Mouse (Mus musculus) limb, embryonic 11.5 days (tissue): ENCODE data around the gene Rbm26. TPM values are rescaled to one million over a fixed set of nuclear protein-coding genes. Genes with fewer than 3 reads are reported as not detected.

Source experiments
- ATAC-seq: fragments of 200-750 bp; cut with Nextera tagmentation; 2 replicates; pipeline ENCODE4 v1.8.0; 2017; ENCODE audit warnings: low read depth; ENCODE audit not compliant: insufficient number of reproducible peaks, low FRiP score, low TSS enrichment
- DNase-seq: peaks from one replicate; pipeline ENCODE4 v3.0.0-alpha.2; 2015; ENCODE audit warnings: low spot score
- H3K27ac ChIP-seq: fragments of 300-500 bp; sonication (generic); replicated peaks from 2 replicates; pipeline ENCODE4 v1.5.1; 2014; ENCODE audit warnings: low read depth, mild to moderate bottlenecking, low read length
- H3K27me3 ChIP-seq: fragments of 300-500 bp; sonication (generic); 2 replicates; pipeline ENCODE4 v1.6.1; 2014; ENCODE audit warnings: mild to moderate bottlenecking, low read length, mixed read lengths; ENCODE audit not compliant: control insufficient read depth, insufficient read depth
- H3K36me3 ChIP-seq: fragments of 300-500 bp; sonication (generic); 2 replicates; pipeline ENCODE4 v1.6.1; 2014; ENCODE audit warnings: mild to moderate bottlenecking, low read length, moderate library complexity, mixed read lengths; ENCODE audit not compliant: control insufficient read depth, insufficient read depth
- H3K4me1 ChIP-seq: fragments of 300-500 bp; sonication (generic); 2 replicates; pipeline ENCODE4 v1.6.1; 2014; ENCODE audit warnings: low read length, mixed read lengths; ENCODE audit not compliant: control insufficient read depth, insufficient read depth
- H3K4me2 ChIP-seq: fragments of 300-500 bp; sonication (generic); 2 replicates; pipeline ENCODE4 v1.6.1; 2014; ENCODE audit warnings: low read depth, mild to moderate bottlenecking, moderate library complexity; ENCODE audit not compliant: severe bottlenecking
- H3K4me3 ChIP-seq: fragments of 300-500 bp; sonication (generic); 2 replicates; pipeline ENCODE4 v1.5.1; 2014; ENCODE audit warnings: low read depth, low read length
- H3K9ac ChIP-seq: fragments of 300-500 bp; sonication (generic); 2 replicates; pipeline ENCODE4 v1.6.1; 2014; ENCODE audit warnings: mild to moderate bottlenecking, low read length
- H3K9me3 ChIP-seq: fragments of 300-500 bp; sonication (generic); 2 replicates; pipeline ENCODE4 v1.6.1; 2016; ENCODE audit warnings: low read length; ENCODE audit not compliant: control insufficient read depth
- WGBS: fragments of 180-500 bp; shearing (Covaris S2); extraction: QIAGEN DNeasy Blood & Tissue Kit; methylation state at CpG from one replicate; pipeline ENCODE4 v1.1.7; 2014; 5-methylcytosine and 5-hydroxymethylcytosine counted together
- polyA plus RNA-seq: library from polyadenylated mRNA; unstranded; fragments of >200 nt; fragmentation: Nextera tagmentation; extraction: Ambion mirVana; gene quantifications from 2 replicates; pipeline ENCODE4 v1.2.1, GENCODE M21; 2014

Rbm26 gene
- 43.9 and 47.4 TPM in 2 replicates for polyA plus RNA-seq

GRCm38 (mm10) chr14:105177238-105177693, at the start of gene Rbm26:
Rbm26 (minus strand) TSS chr14:105177327.
- H3K36me3 ChIP-seq: no peaks in the 10 kb centered on the region
- H3K4me3 ChIP-seq: peak within 1 kb of the TSS; percentile 94
- peak within 1 kb of the TSS; percentile 79 for H3K4me2 ChIP-seq
- no peaks in the 10 kb centered on the region for H3K9me3 ChIP-seq
- H3K27ac ChIP-seq: peak within 1 kb of the TSS; percentile 89
- peak; percentile 98 for DNase-seq
- H3K9ac ChIP-seq: peak within 1 kb of the TSS; percentile 98
- WGBS: under 1% methylated on average over 28 of the region's 28 CpGs
- peak; percentile 97 for ATAC-seq
- peaks cover 9% of the 10 kb centered on the region for H3K4me1 ChIP-seq
- no peaks in the 10 kb centered on the region for H3K27me3 ChIP-seq

GRCm38 (mm10) chr14:105225790-105226189, 48.7 kb upstream of the Rbm26 start:
- 89% methylated on average over 4 of the region's 4 CpGs for WGBS
- H3K4me2 ChIP-seq: no peak overlapping the region

GRCm38 (mm10) chr14:105222240-105222639, 45.1 kb upstream of the Rbm26 start:
- no peaks in the 10 kb centered on the region for H3K27me3 ChIP-seq
- DNase-seq (no peak), ATAC-seq (no peak)
- H3K9me3 ChIP-seq: no peaks in the 10 kb centered on the region
- no peak overlapping the region for H3K9ac ChIP-seq
- no peak overlapping the region for H3K27ac ChIP-seq
- WGBS: 79% methylated on average over 4 of the region's 4 CpGs
- no peak overlapping the region for H3K4me3 ChIP-seq
- H3K4me1 ChIP-seq: no peaks in the 10 kb centered on the region
- H3K36me3 ChIP-seq: no peaks in the 10 kb centered on the region
- no peak overlapping the region for H3K4me2 ChIP-seq

More at GRCm38 (mm10) chr14:105225790-105226189, 48.7 kb upstream of the Rbm26 start:
- no peak overlapping the region for H3K4me3 ChIP-seq
- H3K27me3 ChIP-seq: no peaks in the 10 kb centered on the region
- no peaks in the 10 kb centered on the region for H3K36me3 ChIP-seq
- DNase-seq (no peak), ATAC-seq (no peak)
- no peaks in the 10 kb centered on the region for H3K4me1 ChIP-seq
- H3K27ac ChIP-seq: no peak overlapping the region
- H3K9me3 ChIP-seq: no peaks in the 10 kb centered on the region
- H3K9ac ChIP-seq: no peak overlapping the region

GRCm38 (mm10) chr14:105219525-105220376, 42.6 kb upstream of the Rbm26 start:
- Histone ChIP-seq H3K9me3 (no peaks in the 10 kb centered on the region), H3K36me3 (no peaks in the 10 kb centered on the region), H3K27ac (no peak overlapping the region), H3K4me1 (no peaks in the 10 kb centered on the region), H3K27me3 (no peaks in the 10 kb centered on the region), H3K9ac (no peak overlapping the region), H3K4me3 (no peak overlapping the region), H3K4me2 (no peak overlapping the region)
- no peak for ATAC-seq
- DNase-seq: no peak
- WGBS: 84% methylated on average over 9 of the region's 9 CpGs

GRCm38 (mm10) chr14:105198401-105198800, 21.3 kb upstream of the Rbm26 start:
- no peak for ATAC-seq

GRCm38 (mm10) chr14:105194682-105195081, 17.6 kb upstream of the Rbm26 start:
- no peak overlapping the region for H3K27ac ChIP-seq
- ATAC-seq: no peak
- no peak for DNase-seq
- H3K4me1 ChIP-seq: no peaks in the 10 kb centered on the region
- WGBS: 53% methylated on average over 4 of the region's 4 CpGs
- no peaks in the 10 kb centered on the region for H3K36me3 ChIP-seq
- no peak overlapping the region for H3K9ac ChIP-seq
- no peak overlapping the region for H3K4me2 ChIP-seq
- H3K4me3 ChIP-seq: no peak overlapping the region
- H3K27me3 ChIP-seq: no peaks in the 10 kb centered on the region
- no peaks in the 10 kb centered on the region for H3K9me3 ChIP-seq

More at GRCm38 (mm10) chr14:105198401-105198800, 21.3 kb upstream of the Rbm26 start:
- 54% methylated on average over 5 of the region's 5 CpGs for WGBS
- Histone ChIP-seq H3K9ac (no peak overlapping the region), H3K4me1 (no peaks in the 10 kb centered on the region), H3K36me3 (no peaks in the 10 kb centered on the region), H3K27ac (no peak overlapping the region), H3K4me2 (no peak overlapping the region), H3K9me3 (no peaks in the 10 kb centered on the region), H3K27me3 (no peaks in the 10 kb centered on the region), H3K4me3 (no peak overlapping the region)
- DNase-seq: no peak

GRCm38 (mm10) chr14:105184866-105185265, 7.7 kb upstream of the Rbm26 start:
- ATAC-seq: no peak
- no peaks in the 10 kb centered on the region for H3K9me3 ChIP-seq
- H3K27me3 ChIP-seq: no peaks in the 10 kb centered on the region
- no peaks in the 10 kb centered on the region for H3K36me3 ChIP-seq
- H3K4me2 ChIP-seq: no peak overlapping the region
- no peak for DNase-seq
- 71% methylated on average over 3 of the region's 3 CpGs for WGBS
- no peaks in the 10 kb centered on the region for H3K4me1 ChIP-seq
- H3K27ac ChIP-seq: no peak overlapping the region
- H3K4me3 ChIP-seq: no peak overlapping the region
- no peak overlapping the region for H3K9ac ChIP-seq

GRCm38 (mm10) chr14:105182786-105183185, 5.7 kb upstream of the Rbm26 start:
- Histone ChIP-seq H3K36me3 (no peaks in the 10 kb centered on the region), H3K4me1 (no peaks in the 10 kb centered on the region), H3K9ac (no peak overlapping the region), H3K4me2 (no peak overlapping the region), H3K27me3 (no peaks in the 10 kb centered on the region), H3K4me3 (no peak overlapping the region), H3K27ac (no peak overlapping the region), H3K9me3 (no peaks in the 10 kb centered on the region)
- ATAC-seq: no peak
- DNase-seq: no peak
- 79% methylated on average over 3 of the region's 3 CpGs for WGBS
